ENCODE assay signal across 8 mouse cellular contexts in genomic region chr9:72955546-72955945, GRCm38 (mm10). TPM values are rescaled to one million over a fixed set of nuclear protein-coding genes. Genes with fewer than 3 reads are reported as not detected.
A peak's percentile ranks its signal among the peaks of the same experiment; 100 is the strongest.
DNase-seq lines count a peak whose midpoint lies in the region; ATAC-seq and TF ChIP-seq lines count a peak whose summit lies in the region.
"Had no signal": no experiment of that assay in that cellular context is flagged by ENCODE, and none has a peak within 500 bp of the region (broad histone marks: within the 10 kb centered on the region; RNA-seq: fewer than 3 reads in every experiment).

No protein-coding gene starts in this region.

- ATAC-seq in kidney, embryonic 14.5 days (ENCODE audit: low FRiP score, low TSS enrichment): no peak
- ATAC-seq in CD4-positive, CD25-positive, alpha-beta regulatory T cell, adult 4 months: peak; percentile 27
- no peak for ATAC-seq in limb, embryonic 14.5 days (ENCODE audit: low FRiP score, low read depth)

- no peak for TF ChIP-seq POLR2A in kidney, adult 2 months (IDR thresholded peaks at IDR 0.05; ENCODE audit: low read depth, low read length)
- TF ChIP-seq POLR2A in limb, embryonic 14.5 days (IDR thresholded peaks at IDR 0.05; ENCODE audit: borderline replicate concordance, extremely low read depth, insufficient read depth, insufficient read length): no peak

- no peak overlapping the region for H3K9ac ChIP-seq in kidney, embryonic 14.5 days (ENCODE audit: low read depth, low read length)
- no peak overlapping the region for H3K9ac ChIP-seq in limb, embryonic 14.5 days (ENCODE audit: low read depth, low read length, severe bottlenecking)
- H3K9ac ChIP-seq: neural tube, embryonic 12.5 days had no signal

- peak; percentile 55 for DNase-seq in kidney, adult 2 months
- peak; percentile 65 for DNase-seq in NIH3T3 (ENCODE audit: low read depth)
- DNase-seq in embryo, embryonic 11.5 days (ENCODE audit: low read depth, low spot score): peak; percentile 38
- DNase-seq in limb, embryonic 14.5 days (ENCODE audit: low spot score): peak; percentile 8
- DNase-seq in right cerebral cortex, postnatal 4 days: peak; percentile 29

- WGBS in kidney, adult 2 months: 15% methylated on average over 1 of the region's 1 CpGs
- 23% methylated on average over 1 of the region's 1 CpGs for WGBS in kidney, embryonic 14.5 days
- WGBS in limb, embryonic 14.5 days: 21% methylated on average over 1 of the region's 1 CpGs

- H3K9me3 ChIP-seq in kidney, embryonic 14.5 days (ENCODE audit: control insufficient read depth, low read length): no peaks in the 10 kb centered on the region
- H3K9me3 ChIP-seq in limb, embryonic 14.5 days (ENCODE audit: control insufficient read depth, low read length): no peaks in the 10 kb centered on the region
- H3K9me3 ChIP-seq: neural tube, embryonic 12.5 days had no signal

- peaks cover 5% of the 10 kb centered on the region; the same call in 1 of the 2 replicates for H3K4me1 ChIP-seq in kidney, adult 2 months (ENCODE audit: control insufficient read depth, insufficient read depth, low read length)
- no peaks in the 10 kb centered on the region for H3K4me1 ChIP-seq in kidney, embryonic 14.5 days (ENCODE audit: control insufficient read depth, insufficient read depth, low read length)
- H3K4me1 ChIP-seq in limb, embryonic 14.5 days (ENCODE audit: control insufficient read depth, insufficient read depth, low read length): 0 out of 2 replicates have a peak, but pooled peaks cover 3% of the 10 kb centered on the region

- H3K27me3 ChIP-seq in kidney, adult 2 months (replicated peaks; ENCODE audit: control insufficient read depth, insufficient read depth, low read length): no peaks in the 10 kb centered on the region
- H3K27me3 ChIP-seq in kidney, embryonic 14.5 days (ENCODE audit: control insufficient read depth, insufficient read depth, low read length): no peaks in the 10 kb centered on the region
- H3K27me3 ChIP-seq in limb, embryonic 14.5 days (ENCODE audit: control insufficient read depth, insufficient read depth, low read length): no peaks in the 10 kb centered on the region
- H3K27me3 ChIP-seq: neural tube, embryonic 12.5 days had no signal

- no peak overlapping the region for H3K4me3 ChIP-seq in kidney, adult 2 months (ENCODE audit: insufficient read depth, low read depth, low read length)
- no peak overlapping the region for H3K4me3 ChIP-seq in kidney, embryonic 14.5 days (ENCODE audit: low read length)
- H3K4me3 ChIP-seq in limb, embryonic 14.5 days (replicated peaks; ENCODE audit: low read length): no peak overlapping the region
- H3K4me3 ChIP-seq: neural tube, embryonic 12.5 days had no signal

- no peak overlapping the region for H3K27ac ChIP-seq in kidney, adult 2 months (ENCODE audit: insufficient read depth, low read depth, low read length)
- H3K27ac ChIP-seq in kidney, embryonic 14.5 days (ENCODE audit: low read depth, low read length): no peak overlapping the region
- H3K27ac ChIP-seq in limb, embryonic 14.5 days (replicated peaks; ENCODE audit: low read depth, low read length): no peak overlapping the region
- H3K27ac ChIP-seq: neural tube, embryonic 12.5 days had no signal

- TF ChIP-seq CTCF in kidney, adult 2 months (conservative IDR thresholded peaks at IDR 0.05; ENCODE audit: insufficient read depth, insufficient read length, low read depth, low read length): peak; percentile 76

- H3K36me3 ChIP-seq in kidney, adult 2 months (ENCODE audit: control insufficient read depth, insufficient read depth, low read length): no peaks in the 10 kb centered on the region
- H3K36me3 ChIP-seq in kidney, embryonic 14.5 days (ENCODE audit: control insufficient read depth, insufficient read depth, low read length): no peaks in the 10 kb centered on the region
- no peaks in the 10 kb centered on the region for H3K36me3 ChIP-seq in limb, embryonic 14.5 days (ENCODE audit: control insufficient read depth, insufficient read depth, low read length)
- H3K36me3 ChIP-seq: neural tube, embryonic 12.5 days had no signal

- H3K4me2 ChIP-seq in kidney, embryonic 14.5 days (replicated peaks; ENCODE audit: low read depth, low read length): no peak overlapping the region
- no peak overlapping the region for H3K4me2 ChIP-seq in limb, embryonic 14.5 days (replicated peaks; ENCODE audit: low read depth, low read length, severe bottlenecking)
- H3K4me2 ChIP-seq: neural tube, embryonic 12.5 days had no signal

RNA-seq across cellular contexts. Expression of gene Dyx1c1, which starts 3.0 kb away (rescaled TPM):
- 1.1 and 1.3 TPM in 2 replicates for polyA plus RNA-seq in kidney, adult 2 months (2012; rRNA removed)
- polyA plus RNA-seq in kidney, embryonic 14.5 days (2014; fragmentation: Nextera tagmentation; extraction: Ambion mirVana): 1.8 and 2.1 TPM in 2 replicates
- polyA plus RNA-seq in CD4-positive, CD25-positive, alpha-beta regulatory T cell, adult 4 months (2017; shearing (Covaris generic)): 1 to 10 TPM; 3.7 to 4.0 TPM
- 1.3 and 1.6 TPM in 2 replicates for polyA plus RNA-seq in limb, embryonic 14.5 days (2012; rRNA removed)
- polyA plus RNA-seq in limb, embryonic 14.5 days (2014; fragmentation: Nextera tagmentation; extraction: Ambion mirVana): 1.5 and 2.0 TPM in 2 replicates

RNA-seq across cellular contexts. Expression of gene Gm44503, which starts 3.1 kb away (rescaled TPM):
- polyA plus RNA-seq in kidney, adult 2 months (2012; rRNA removed): not detected in 2 replicates
- polyA plus RNA-seq in kidney, embryonic 14.5 days (2014; fragmentation: Nextera tagmentation; extraction: Ambion mirVana): not detected in 2 replicates
- polyA plus RNA-seq in CD4-positive, CD25-positive, alpha-beta regulatory T cell, adult 4 months (2017; shearing (Covaris generic)): under 1 TPM in 1 of 2 experiments, not detected in 1; 0.27 TPM
- not detected in 2 replicates for polyA plus RNA-seq in limb, embryonic 14.5 days (2012; rRNA removed)
- polyA plus RNA-seq in limb, embryonic 14.5 days (2014; fragmentation: Nextera tagmentation; extraction: Ambion mirVana): not detected in 2 replicates
- polyA plus RNA-seq: neural tube, embryonic 12.5 days had no signal

RNA-seq across cellular contexts. Expression of gene Ccpg1os, which starts 29.6 kb away (rescaled TPM):
- 29.1 and 34.8 TPM in 2 replicates for polyA plus RNA-seq in kidney, adult 2 months (2012; rRNA removed)
- polyA plus RNA-seq in kidney, embryonic 14.5 days (2014; fragmentation: Nextera tagmentation; extraction: Ambion mirVana): 19.3 and 27.5 TPM in 2 replicates
- polyA plus RNA-seq in CD4-positive, CD25-positive, alpha-beta regulatory T cell, adult 4 months (2017; shearing (Covaris generic)): 1 to 10 TPM; 5.7 to 9.5 TPM
- 8.1 and 9.9 TPM in 2 replicates for polyA plus RNA-seq in limb, embryonic 14.5 days (2012; rRNA removed)
- 8.8 and 10.7 TPM in 2 replicates for polyA plus RNA-seq in limb, embryonic 14.5 days (2014; fragmentation: Nextera tagmentation; extraction: Ambion mirVana)

RNA-seq across cellular contexts. Expression of gene Ccpg1, which starts 29.7 kb away (rescaled TPM):
- 20.1 and 30.2 TPM in 2 replicates for polyA plus RNA-seq in kidney, adult 2 months (2012; rRNA removed)
- 17.1 and 29.7 TPM in 2 replicates for polyA plus RNA-seq in kidney, embryonic 14.5 days (2014; fragmentation: Nextera tagmentation; extraction: Ambion mirVana)
- 100 to 1,000 TPM in 1 of 2 experiments, 10 to 100 TPM in 1; 85.9 to 106 TPM for polyA plus RNA-seq in CD4-positive, CD25-positive, alpha-beta regulatory T cell, adult 4 months (2017; shearing (Covaris generic))
- 12.3 and 14.6 TPM in 2 replicates for polyA plus RNA-seq in limb, embryonic 14.5 days (2012; rRNA removed)
- polyA plus RNA-seq in limb, embryonic 14.5 days (2014; fragmentation: Nextera tagmentation; extraction: Ambion mirVana): 28.1 and 28.3 TPM in 2 replicates

RNA-seq across cellular contexts. Expression of gene Pygo1, which starts 30.1 kb away (rescaled TPM):
- 0.22 and 0.38 TPM in 2 replicates for polyA plus RNA-seq in kidney, adult 2 months (2012; rRNA removed)
- 5.4 and 7.2 TPM in 2 replicates for polyA plus RNA-seq in kidney, embryonic 14.5 days (2014; fragmentation: Nextera tagmentation; extraction: Ambion mirVana)
- not detected for polyA plus RNA-seq in CD4-positive, CD25-positive, alpha-beta regulatory T cell, adult 4 months (2017; shearing (Covaris generic))
- polyA plus RNA-seq in limb, embryonic 14.5 days (2012; rRNA removed): 11.0 and 11.2 TPM in 2 replicates
- polyA plus RNA-seq in limb, embryonic 14.5 days (2014; fragmentation: Nextera tagmentation; extraction: Ambion mirVana): 8.4 and 10.4 TPM in 2 replicates

Comparison
In these comparisons a context has a peak if more than half of its experiments do, and no peak if none do; other contexts are left out.
1. DNase-seq: peak in every context shown above with its lines; median percentile 65 in NIH3T3; 55 in kidney, adult 2 months; 38 in embryo, embryonic 11.5 days; 29 in right cerebral cortex, postnatal 4 days; 8 in limb, embryonic 14.5 days.